Mouse (Mus musculus) kidney, adult 2 months (tissue): ENCODE data around the gene Lrrc23. TPM values are rescaled to one million over a fixed set of nuclear protein-coding genes. Genes with fewer than 3 reads are reported as not detected.

Experiments
- DNase-seq: peaks from one replicate; pipeline ENCODE4 v3.0.0; 2021
- H3K27ac ChIP-seq: fragments of 200-500 bp; 2 replicates; pipeline ENCODE4 v1.5.1; 2012; ENCODE audit warnings: low read depth, low read length, control low read depth, inconsistent platforms; ENCODE audit not compliant: insufficient read depth
- H3K27me3 ChIP-seq: fragments of 200-500 bp; replicated peaks from 2 replicates; pipeline ENCODE4 v1.6.1; 2012; ENCODE audit warnings: mild to moderate bottlenecking, moderate library complexity, low read length, inconsistent platforms; ENCODE audit not compliant: control insufficient read depth, insufficient read depth
- H3K36me3 ChIP-seq: fragments of 200-500 bp; 2 replicates; pipeline ENCODE4 v1.6.1; 2012; ENCODE audit warnings: mild to moderate bottlenecking, moderate library complexity, low read length, inconsistent platforms; ENCODE audit not compliant: control insufficient read depth, insufficient read depth
- H3K4me1 ChIP-seq: fragments of 200-500 bp; 2 replicates; pipeline ENCODE4 v1.6.1; 2011; ENCODE audit warnings: low read length; ENCODE audit not compliant: control insufficient read depth, insufficient read depth
- H3K4me3 ChIP-seq: fragments of 200-500 bp; 2 replicates; pipeline ENCODE4 v1.5.1; 2011; ENCODE audit warnings: mild to moderate bottlenecking, low read depth, low read length, control low read depth; ENCODE audit not compliant: insufficient read depth
- CTCF ChIP-seq: fragments of 200-500 bp; conservative IDR thresholded peaks from 2 replicates; pipeline ENCODE4 v1.5.1; 2011; ENCODE audit warnings: low read depth, mild to moderate bottlenecking, control low read depth, low read length, moderate library complexity, mixed read lengths; ENCODE audit not compliant: insufficient read depth, insufficient read length
- POLR2A ChIP-seq: fragments of 200-500 bp; IDR thresholded peaks from one replicate; pipeline ENCODE4 v1.6.1; 2011; ENCODE audit warnings: low read depth, low read length, control low read depth
- WGBS: fragments of 180-500 bp; shearing (Covaris S2); methylation state at CpG from one replicate; pipeline ENCODE4 v1.1.7; 2018; 5-methylcytosine and 5-hydroxymethylcytosine counted together
- polyA plus RNA-seq: library from polyadenylated mRNA; depleted of rRNA; stranded (reverse); fragments of >200 nt; gene quantifications from 2 replicates; pipeline ENCODE4 v1.2.3, GENCODE M21; 2012

Lrrc23 gene
- polyA plus RNA-seq, 1 experiment, result 0.66 TPM

DNA sequence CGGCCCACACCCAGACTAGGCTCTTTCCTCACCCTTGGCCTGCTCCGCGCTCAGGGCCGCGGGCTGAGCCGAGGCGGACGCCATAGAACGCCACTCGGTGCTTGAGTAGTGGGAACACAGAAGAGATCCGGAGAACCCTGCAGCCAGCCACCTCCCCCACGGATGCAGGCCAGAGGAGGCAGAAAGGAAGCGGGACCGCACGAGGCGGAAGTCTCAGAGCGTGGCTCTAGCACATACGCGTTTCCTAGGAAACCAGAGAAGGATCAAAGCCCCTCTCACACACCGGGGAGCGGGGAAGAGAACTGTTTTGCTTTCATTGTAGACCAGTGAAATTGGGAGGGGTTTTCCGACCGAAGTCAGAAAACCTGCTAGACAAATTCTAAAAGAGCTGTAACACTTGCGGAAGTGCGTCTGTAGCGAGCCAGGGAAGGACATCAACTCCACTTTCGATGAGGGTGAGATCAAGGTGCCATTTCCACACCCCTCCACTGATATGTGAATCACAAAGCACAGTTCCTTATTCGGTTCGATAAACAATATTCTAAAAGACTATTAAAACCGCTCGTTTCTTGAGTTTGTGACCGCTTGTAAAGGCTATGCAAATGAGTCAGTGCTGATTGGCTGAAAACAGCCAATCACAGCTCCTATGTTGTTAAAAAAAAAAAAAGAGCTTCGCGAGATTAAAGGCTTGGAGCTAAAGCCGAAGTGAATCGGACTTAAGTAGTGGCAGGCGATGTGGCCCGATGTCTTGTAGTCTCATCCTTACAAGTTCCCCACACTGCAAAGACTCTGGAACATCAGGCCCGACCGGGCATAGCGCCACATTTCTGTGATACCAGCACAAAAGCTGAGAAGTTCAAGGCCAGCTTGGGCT, 38.4 kb downstream of the Lrrc23 start, which contains the start of gene Grcc10:
Grcc10 (minus strand) TSS at position 487 of the 874 bp plus-strand sequence.
- peaks cover 21% of the 10 kb centered on the region for H3K4me1 ChIP-seq
- under 1% methylated on average over 41 of the region's 41 CpGs for WGBS
- no peaks in the 10 kb centered on the region for H3K27me3 ChIP-seq

DNA sequence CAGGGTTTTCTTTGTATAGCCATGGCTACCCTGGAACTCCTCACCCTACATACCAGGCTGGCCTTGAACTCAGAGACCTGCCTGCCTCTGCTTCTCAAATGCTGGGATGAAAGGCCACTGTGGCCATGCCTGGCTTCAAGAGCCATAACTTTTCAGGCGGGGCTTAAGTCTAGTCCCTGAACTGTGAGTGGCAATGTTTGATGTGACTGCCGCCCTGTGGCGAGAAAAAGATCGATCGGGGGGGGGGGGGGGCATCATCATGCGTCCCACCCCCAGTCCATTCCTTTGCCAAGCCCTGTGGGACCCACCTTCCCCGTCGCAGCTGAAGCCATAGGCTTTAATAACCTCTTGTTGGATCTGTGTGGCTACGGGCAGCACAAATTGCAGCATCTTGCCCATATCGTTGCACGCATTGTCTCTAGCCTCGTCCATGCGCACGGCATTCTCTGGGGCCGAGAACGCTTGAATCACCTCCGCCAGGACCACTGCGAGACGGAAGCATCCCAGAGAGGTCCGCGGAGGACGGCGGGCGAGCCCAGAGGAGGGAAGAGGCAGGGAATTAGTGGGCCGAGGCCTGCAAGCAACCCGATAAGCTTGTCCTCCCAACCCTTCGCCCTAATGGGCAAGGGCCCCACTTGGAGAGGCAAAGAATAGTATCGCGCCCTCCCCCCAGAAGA, 39.2 kb downstream of the Lrrc23 start:
- peak; percentile 67 for DNase-seq
- peaks cover 21% of the 10 kb centered on the region for H3K4me1 ChIP-seq
- no peaks in the 10 kb centered on the region for H3K27me3 ChIP-seq
- H3K4me3 ChIP-seq, result peak overlapping the region; percentile 74
- H3K27ac ChIP-seq, result peak overlapping the region; percentile 99
- under 1% methylated on average over 29 of the region's 29 CpGs for WGBS
- no peaks in the 10 kb centered on the region for H3K36me3 ChIP-seq
- TF ChIP-seq CTCF, result peak; percentile 49; the same call in 1 of the 2 replicates
- TF ChIP-seq POLR2A, result peak; percentile 2

More for the DNA sequence above, 38.4 kb downstream of the Lrrc23 start, which contains the start of gene Grcc10:
- peak; percentile 92 for DNase-seq
- H3K27ac ChIP-seq, result peak within 1 kb of the TSS; percentile 99
- no peaks in the 10 kb centered on the region for H3K36me3 ChIP-seq
- peak within 1 kb of the TSS; percentile 74 for H3K4me3 ChIP-seq
- no peak for TF ChIP-seq CTCF
- TF ChIP-seq POLR2A, result peak; percentile 17

DNA sequence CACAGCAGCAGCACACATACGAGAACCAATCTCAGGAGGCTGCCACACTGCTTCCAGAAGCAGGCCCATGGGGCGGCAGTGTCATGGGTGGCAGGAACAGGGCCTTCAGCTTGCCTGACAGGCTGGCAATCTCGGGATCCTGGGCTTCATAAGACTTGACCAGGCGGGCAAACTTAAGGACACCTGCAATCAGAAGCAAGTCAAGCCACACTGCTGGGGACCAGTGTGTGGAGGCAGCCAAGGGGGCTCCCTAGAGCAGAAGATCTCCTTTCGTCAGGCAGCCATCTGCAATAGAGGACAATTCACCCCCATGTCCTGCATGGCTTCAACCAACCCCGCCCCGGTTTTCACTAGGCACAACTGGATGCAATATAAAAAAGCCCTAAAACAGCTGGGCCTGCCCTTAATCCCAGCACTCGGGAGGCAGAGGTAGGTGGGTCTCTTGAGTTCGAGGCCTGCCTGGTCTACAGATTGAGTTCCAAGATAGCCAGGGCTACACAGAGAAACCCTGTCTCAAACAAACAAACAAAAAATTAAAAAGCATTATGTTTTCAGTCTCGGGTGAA, 40.2 kb downstream of the Lrrc23 start:
- 85% methylated on average over 10 of the region's 10 CpGs for WGBS
- H3K27ac ChIP-seq, result peak overlapping the region; percentile 63

DNA sequence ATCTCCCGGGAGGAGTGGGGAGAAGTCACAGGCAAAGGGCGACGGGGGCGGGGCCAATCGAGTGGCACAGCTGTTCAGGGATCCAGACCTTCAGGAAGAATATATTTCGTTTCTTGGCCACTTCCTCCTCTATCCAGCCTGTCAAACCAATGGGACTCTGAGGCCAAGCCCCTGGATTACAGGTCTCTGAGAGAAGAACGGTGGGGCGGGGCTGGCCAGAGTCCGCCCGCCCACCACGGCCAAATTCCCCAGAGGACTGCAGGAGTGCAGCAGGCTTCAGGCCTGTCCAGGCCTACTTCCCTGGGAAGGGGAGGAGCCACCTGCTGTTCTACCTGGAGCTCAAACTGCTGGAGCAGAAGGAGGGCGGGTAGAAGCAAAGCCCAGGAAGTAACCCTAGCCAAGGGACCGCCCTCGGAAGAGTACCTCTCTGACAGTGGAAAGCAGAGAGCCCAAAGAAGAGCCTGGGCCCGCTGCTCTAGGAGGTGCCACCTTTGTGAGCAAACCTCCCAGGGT, 41.0 kb downstream of the Lrrc23 start, which contains the start of gene Ptpn6:
Ptpn6 (minus strand) TSS at position 204 of the 513 bp plus-strand sequence.
- Histone ChIP-seq H3K4me3 (peak within 1 kb of the TSS; percentile 49), H3K27me3 (no peaks in the 10 kb centered on the region), H3K27ac (peak within 1 kb of the TSS; percentile 69), H3K36me3 (no peaks in the 10 kb centered on the region), H3K4me1 (peaks cover 17% of the 10 kb centered on the region)
- 11% methylated on average over 15 of the region's 15 CpGs for whole genome bisulfite sequencing
- TF ChIP-seq CTCF (0 out of 2 replicates have a peak, but pooled peaks have one; percentile 13), POLR2A (peak; percentile 12)
- peak; percentile 96 for DNase-seq

More for the DNA sequence above, 40.2 kb downstream of the Lrrc23 start:
- Histone ChIP-seq H3K4me1 (peaks cover 17% of the 10 kb centered on the region), H3K36me3 (no peaks in the 10 kb centered on the region), H3K4me3 (no peak overlapping the region), H3K27me3 (no peaks in the 10 kb centered on the region)
- TF ChIP-seq CTCF (no peak), POLR2A (no peak)
- DNase-seq, result no peak

DNA sequence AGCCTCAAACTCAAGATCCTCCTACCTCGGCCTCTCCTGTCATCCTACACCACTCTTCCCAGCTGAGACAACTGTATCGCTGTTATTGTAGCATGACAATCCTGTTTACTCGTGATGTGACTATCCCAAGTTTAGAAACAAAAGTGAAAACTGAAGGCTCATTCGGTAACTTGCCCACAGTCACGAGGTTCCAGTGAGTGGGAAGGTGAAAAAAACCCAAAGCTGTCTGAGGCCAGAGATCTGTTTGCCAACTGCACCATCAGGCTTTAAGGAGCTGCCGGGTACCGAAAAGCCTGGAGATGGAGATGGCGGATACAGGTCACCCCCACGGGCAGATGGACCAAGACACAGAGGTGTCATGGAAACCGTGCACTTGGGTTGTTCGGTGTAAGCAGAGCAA, 42.5 kb downstream of the Lrrc23 start:
- DNase-seq, result no peak
- Histone ChIP-seq H3K4me3 (no peak overlapping the region), H3K27ac (no peak overlapping the region), H3K36me3 (no peaks in the 10 kb centered on the region), H3K4me1 (peaks cover 17% of the 10 kb centered on the region), H3K27me3 (no peaks in the 10 kb centered on the region)
- 87% methylated on average over 11 of the region's 11 CpGs for WGBS
- TF ChIP-seq CTCF, result no peak

DNA sequence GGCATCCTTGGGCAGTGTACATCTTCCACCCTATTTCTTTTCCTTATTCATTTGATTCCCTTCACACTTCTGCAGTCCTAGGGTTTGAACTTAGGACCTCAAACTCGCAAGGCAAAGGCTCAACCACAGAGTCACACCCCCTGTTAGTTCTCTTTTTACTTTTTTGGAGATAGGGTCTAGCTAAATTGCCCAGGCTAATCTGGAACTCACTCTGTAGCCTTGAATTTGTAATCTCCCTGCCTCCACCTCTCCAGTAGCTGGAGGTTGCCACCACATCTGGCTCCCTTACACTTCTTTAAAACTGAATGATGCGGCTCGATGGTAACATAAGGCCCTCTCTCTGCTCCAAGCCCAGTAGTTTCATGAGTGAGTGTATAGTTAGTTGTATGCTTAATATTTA, 45.1 kb downstream of the Lrrc23 start:
- 91% methylated on average over 3 of the region's 3 CpGs for WGBS
- TF ChIP-seq POLR2A (no peak), CTCF (no peak)
- H3K4me1 ChIP-seq, result peaks cover 6% of the 10 kb centered on the region; the same call in 1 of the 2 replicates
- DNase-seq, result no peak
- no peak overlapping the region for H3K4me3 ChIP-seq
- H3K27ac ChIP-seq, result no peak overlapping the region
- no peaks in the 10 kb centered on the region for H3K27me3 ChIP-seq
- no peaks in the 10 kb centered on the region for H3K36me3 ChIP-seq
